Mouse (Mus musculus) lung, postnatal 0 days (tissue): Measurements from ENCODE around the gene Abhd2.

ENCODE experiments used
- CTCF ChIP-seq: IDR thresholded peaks from 2 replicates; pipeline ENCODE4 v1.5.1; 2016; ENCODE audit warnings: antibody characterized with exemption, mild to moderate bottlenecking
- EP300 ChIP-seq: IDR thresholded peaks from 2 replicates; pipeline ENCODE4 v1.6.1; 2016; ENCODE audit warnings: antibody characterized with exemption, mild to moderate bottlenecking, control low read depth

DNA sequence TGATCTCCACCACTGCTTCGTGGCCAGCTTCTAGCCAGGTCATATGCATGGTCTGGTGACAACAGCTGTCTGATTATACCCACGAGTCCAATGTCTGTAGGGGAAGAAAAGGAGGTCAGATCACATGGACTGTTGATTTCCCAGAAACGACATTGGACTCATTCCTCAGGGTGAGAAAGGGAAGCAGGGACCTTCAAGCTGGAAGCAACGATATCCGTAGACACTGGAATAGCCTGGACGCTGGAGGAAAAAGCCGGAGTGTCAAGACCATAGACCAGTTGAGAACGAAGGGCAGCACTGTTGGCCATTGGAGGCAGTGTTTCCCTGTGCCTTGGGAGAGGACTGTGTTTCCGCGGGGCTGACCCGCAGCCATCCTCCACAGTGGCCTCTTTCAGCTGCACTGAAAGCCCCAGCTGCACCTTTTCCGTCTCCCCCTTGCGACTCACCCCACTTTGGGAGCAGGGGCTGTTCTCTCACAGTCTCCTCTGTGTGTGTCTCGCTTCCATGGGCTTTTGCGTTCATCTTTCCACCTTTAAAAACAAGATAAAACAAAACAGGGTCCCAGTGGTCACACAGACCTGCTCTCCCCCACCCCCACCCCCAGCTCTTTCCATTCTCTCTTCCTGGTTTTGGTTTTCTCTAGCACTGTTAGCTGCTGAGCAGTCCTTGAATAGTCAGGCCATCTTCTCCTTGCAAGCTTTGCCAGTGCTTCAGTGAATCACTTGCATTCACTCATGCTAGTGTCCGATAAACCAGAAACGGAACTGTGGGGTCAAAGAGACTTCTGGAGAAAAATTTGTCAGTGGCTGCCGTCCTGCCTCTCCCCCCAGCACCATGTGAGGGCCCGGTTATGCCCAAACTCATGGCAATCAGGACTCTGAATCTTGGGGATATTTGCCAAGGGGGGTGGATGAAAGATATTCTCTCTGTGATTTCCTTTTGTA lies 36.5 kb downstream of the Abhd2 start:
- TF ChIP-seq EP300 (no peak), CTCF (peak; percentile 63)
